Mouse (Mus musculus) liver, adult 2 months (tissue): ENCODE results near the gene Rad51b. TPM values are rescaled to one million over a fixed set of nuclear protein-coding genes. Genes with fewer than 3 reads are reported as not detected.

Experiments
- DNase-seq: peaks from one replicate; pipeline ENCODE4 v3.0.0-alpha.2; 2011; ENCODE audit warnings: low read depth, low spot score; ENCODE audit errors: extremely low read depth
- H3K27ac ChIP-seq: fragments of 200-500 bp; replicated peaks from 2 replicates; pipeline ENCODE4 v1.5.1; 2012; ENCODE audit warnings: low read depth, mild to moderate bottlenecking, control low read depth, inconsistent platforms, low read length; ENCODE audit not compliant: insufficient read depth
- H3K27me3 ChIP-seq: fragments of 200-500 bp; 2 replicates; pipeline ENCODE4 v1.6.1; 2012; ENCODE audit warnings: mild to moderate bottlenecking, moderate library complexity, low read length, inconsistent platforms; ENCODE audit not compliant: control insufficient read depth, insufficient read depth
- H3K36me3 ChIP-seq: fragments of 200-500 bp; 2 replicates; pipeline ENCODE4 v1.6.1; 2012; ENCODE audit warnings: low read length, inconsistent platforms; ENCODE audit not compliant: control insufficient read depth, insufficient read depth
- H3K4me1 ChIP-seq: fragments of 200-500 bp; 2 replicates; pipeline ENCODE4 v1.6.1; 2011; ENCODE audit warnings: low read length; ENCODE audit not compliant: control insufficient read depth, insufficient read depth
- H3K4me3 ChIP-seq: fragments of 200-500 bp; 2 replicates; pipeline ENCODE4 v1.5.1; 2011; ENCODE audit warnings: low read depth, mild to moderate bottlenecking, control low read depth, low read length, moderate library complexity; ENCODE audit not compliant: insufficient read depth
- H3K79me2 ChIP-seq: fragments of 200-500 bp; 2 replicates; pipeline ENCODE4 v1.6.1; 2012; ENCODE audit warnings: inconsistent platforms, mild to moderate bottlenecking, low read length, moderate library complexity; ENCODE audit not compliant: control insufficient read depth, insufficient read depth
- H3K9ac ChIP-seq: fragments of 200-500 bp; 2 replicates; pipeline ENCODE4 v1.6.1; 2012; ENCODE audit warnings: low read depth, mild to moderate bottlenecking, control low read depth, inconsistent platforms, low read length
- CTCF ChIP-seq: fragments of 200-500 bp; IDR thresholded peaks from 2 replicates; pipeline ENCODE4 v1.5.1; 2011; ENCODE audit warnings: low read depth, low read length, control low read depth
- POLR2A ChIP-seq: fragments of 200-500 bp; IDR thresholded peaks from 2 replicates; pipeline ENCODE4 v1.6.1; 2011; ENCODE audit warnings: low read length, control low read depth; ENCODE audit not compliant: insufficient read depth; ENCODE audit errors: extremely low read depth
- WGBS: fragments of 180-500 bp; shearing (Covaris S2); methylation state at CpG from one replicate; pipeline ENCODE4 v1.1.7; 2018; 5-methylcytosine and 5-hydroxymethylcytosine counted together
- polyA plus RNA-seq: library from polyadenylated mRNA; depleted of rRNA; stranded (reverse); fragments of >200 nt; gene quantifications from 2 replicates; pipeline ENCODE4 v1.2.3, GENCODE M21; 2012
- total RNA-seq: library from RNA; depleted of rRNA; stranded (reverse); fragments of >200 nt; gene quantifications from 2 replicates; pipeline ENCODE4 v1.2.3, GENCODE M21; 2014

Rad51b gene
- total and polyA plus RNA-seq, 2 experiments: 0.55 to 1.7 TPM

- no peak overlapping the region for H3K9ac ChIP-seq
- WGBS: 83% methylated on average over 13 of the region's 13 CpGs
- TF ChIP-seq POLR2A: no peak
- TF ChIP-seq CTCF: no peak
Observed at GRCm38 (mm10) chr12:79735341-79735785, 438.3 kb downstream of the Rad51b start.

DNA sequence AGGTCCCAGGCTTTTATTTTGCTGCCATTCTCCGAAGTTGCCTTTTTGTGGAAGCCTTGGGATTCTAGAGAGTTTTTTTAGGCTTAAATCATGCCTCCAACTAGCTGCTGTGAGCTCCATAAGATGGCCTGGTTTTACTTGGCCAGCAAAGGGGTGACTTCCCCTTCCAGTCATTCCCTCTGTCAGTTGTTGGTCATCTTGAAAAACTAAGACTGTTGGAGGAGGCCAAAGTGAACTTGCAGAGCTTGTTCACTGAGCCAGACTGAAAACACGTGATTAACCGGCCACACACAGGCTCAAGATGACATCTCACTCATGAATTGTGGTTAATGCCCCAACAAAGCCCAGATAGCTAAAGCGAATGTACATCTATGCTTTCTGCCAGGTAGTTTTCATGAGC lies 438.8 kb downstream of the Rad51b start:
- TF ChIP-seq POLR2A: no peak
- TF ChIP-seq CTCF: no peak
- Histone ChIP-seq H3K4me1 (no peaks in the 10 kb centered on the region), H3K36me3 (no peaks in the 10 kb centered on the region), H3K79me2 (no peaks in the 10 kb centered on the region), H3K4me3 (no peak overlapping the region), H3K27me3 (no peaks in the 10 kb centered on the region), H3K27ac (no peak overlapping the region), H3K9ac (no peak overlapping the region)
- no peak for DNase-seq
- 95% methylated on average over 4 of the region's 4 CpGs for WGBS

More at GRCm38 (mm10) chr12:79735341-79735785, 438.3 kb downstream of the Rad51b start:
- H3K4me3 ChIP-seq: no peak overlapping the region
- no peaks in the 10 kb centered on the region for H3K36me3 ChIP-seq
- no peak overlapping the region for H3K27ac ChIP-seq
- H3K79me2 ChIP-seq: no peaks in the 10 kb centered on the region
- DNase-seq: no peak
- H3K27me3 ChIP-seq: no peaks in the 10 kb centered on the region
- H3K4me1 ChIP-seq: no peaks in the 10 kb centered on the region

GRCm38 (mm10) chr12:79738700-79739099 lies 441.6 kb downstream of the Rad51b start:
- Histone ChIP-seq H3K27me3 (no peaks in the 10 kb centered on the region), H3K36me3 (no peaks in the 10 kb centered on the region), H3K4me3 (no peak overlapping the region), H3K27ac (no peak overlapping the region), H3K79me2 (no peaks in the 10 kb centered on the region), H3K9ac (no peak overlapping the region), H3K4me1 (no peaks in the 10 kb centered on the region)
- no peak for DNase-seq
- TF ChIP-seq POLR2A (no peak), CTCF (no peak)

DNA sequence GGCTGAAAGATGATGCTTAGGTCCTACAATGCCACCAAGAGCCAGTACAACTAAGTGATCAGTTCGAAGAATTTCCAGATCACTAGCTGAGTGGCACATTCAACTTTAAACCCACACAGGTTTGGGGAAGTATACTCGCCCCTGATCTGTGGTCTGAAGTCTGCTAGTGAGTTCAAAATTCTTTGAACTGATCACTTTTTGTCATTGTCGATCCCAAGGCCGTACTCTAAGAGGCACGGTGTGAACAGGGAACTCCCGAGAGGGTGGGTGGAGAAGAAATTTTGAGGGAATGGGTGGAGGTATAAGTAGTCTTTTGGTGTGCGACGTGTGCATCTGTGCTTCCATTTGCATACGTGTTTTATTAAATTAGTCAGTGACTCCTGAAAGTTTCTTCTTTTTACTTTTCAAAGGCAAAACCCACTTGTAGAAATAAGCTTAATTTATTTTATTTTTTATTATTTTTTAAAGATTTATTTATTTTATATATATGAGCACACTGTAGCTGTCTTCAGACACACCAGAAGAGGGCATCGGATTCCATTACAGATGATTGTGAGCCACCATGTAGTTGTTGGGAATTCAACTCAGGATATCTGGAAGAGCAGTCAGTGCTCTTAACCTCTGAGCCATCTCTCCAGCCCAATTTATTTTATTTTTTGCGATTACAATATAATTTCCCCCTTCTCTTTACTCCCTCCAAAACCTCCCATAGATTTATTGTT lies 443.0 kb downstream of the Rad51b start:
- WGBS: 94% methylated on average over 11 of the region's 11 CpGs
- Histone ChIP-seq H3K9ac (no peak overlapping the region), H3K79me2 (no peaks in the 10 kb centered on the region), H3K27me3 (no peaks in the 10 kb centered on the region), H3K36me3 (no peaks in the 10 kb centered on the region), H3K4me3 (no peak overlapping the region), H3K4me1 (no peaks in the 10 kb centered on the region), H3K27ac (no peak overlapping the region)
- TF ChIP-seq POLR2A (no peak), CTCF (no peak)
- DNase-seq: no peak

DNA sequence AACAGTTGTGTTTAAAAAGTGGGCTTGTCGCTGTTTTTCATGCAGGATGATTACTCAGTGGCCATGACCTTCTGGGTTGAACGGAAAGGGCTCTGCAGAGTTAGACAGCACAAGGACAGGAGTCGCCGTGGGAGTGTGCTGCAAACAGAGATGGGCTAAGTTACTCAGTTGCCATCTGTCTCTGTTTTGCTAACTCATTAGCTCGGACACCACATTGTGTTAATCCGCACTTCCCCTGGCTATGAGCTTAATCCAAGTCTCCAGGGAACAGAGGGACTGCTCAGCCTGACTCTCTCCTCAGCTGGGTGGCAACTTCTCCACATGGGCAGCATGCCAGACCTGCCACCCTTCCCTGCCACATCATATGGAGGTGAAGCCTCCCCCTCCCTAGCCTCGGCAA lies 445.1 kb downstream of the Rad51b start:
- no peak for DNase-seq
- TF ChIP-seq CTCF (no peak), POLR2A (no peak)
- no peak overlapping the region for H3K27ac ChIP-seq
- no peak overlapping the region for H3K4me3 ChIP-seq
- WGBS: 50% methylated on average over 7 of the region's 7 CpGs
- no peaks in the 10 kb centered on the region for H3K4me1 ChIP-seq
- no peaks in the 10 kb centered on the region for H3K27me3 ChIP-seq
- H3K9ac ChIP-seq: no peak overlapping the region
- H3K36me3 ChIP-seq: no peaks in the 10 kb centered on the region
- H3K79me2 ChIP-seq: no peaks in the 10 kb centered on the region

GRCm38 (mm10) chr12:79744131-79744530 lies 447.0 kb downstream of the Rad51b start:
- Histone ChIP-seq H3K27ac (no peak overlapping the region), H3K4me3 (no peak overlapping the region), H3K4me1 (no peaks in the 10 kb centered on the region), H3K36me3 (no peaks in the 10 kb centered on the region), H3K9ac (no peak overlapping the region), H3K27me3 (no peaks in the 10 kb centered on the region), H3K79me2 (no peaks in the 10 kb centered on the region)
- 88% methylated on average over 6 of the region's 6 CpGs for WGBS
- TF ChIP-seq POLR2A (no peak), CTCF (no peak)
- no peak for DNase-seq
